Mouse (Mus musculus) neural tube, embryonic 15.5 days (tissue): Measurements from ENCODE around the gene Sec22b. TPM values are rescaled to one million over a fixed set of nuclear protein-coding genes. Genes with fewer than 3 reads are reported as not detected.

Experiments
- ATAC-seq: fragments of 200-750 bp; cut with Nextera tagmentation; 2 replicates; pipeline ENCODE4 v1.8.0; 2017; ENCODE audit warnings: mild to moderate bottlenecking, moderate TSS enrichment, moderate library complexity; ENCODE audit not compliant: low FRiP score
- H3K27ac ChIP-seq: fragments of 300-500 bp; sonication (generic); replicated peaks from 2 replicates; pipeline ENCODE4 v1.5.1; 2015; ENCODE audit warnings: mild to moderate bottlenecking, inconsistent platforms
- H3K27me3 ChIP-seq: fragments of 300-500 bp; sonication (generic); replicated peaks from 2 replicates; pipeline ENCODE4 v1.6.1; 2015; ENCODE audit warnings: inconsistent platforms
- H3K36me3 ChIP-seq: fragments of 300-500 bp; sonication (generic); 2 replicates; pipeline ENCODE4 v1.6.1; 2015; ENCODE audit warnings: inconsistent platforms
- H3K4me1 ChIP-seq: fragments of 300-500 bp; sonication (generic); 2 replicates; pipeline ENCODE4 v1.6.1; 2015; ENCODE audit warnings: inconsistent platforms
- H3K4me2 ChIP-seq: fragments of 300-500 bp; sonication (generic); 2 replicates; pipeline ENCODE4 v1.6.1; 2015; ENCODE audit warnings: inconsistent platforms, mild to moderate bottlenecking, moderate library complexity
- H3K4me3 ChIP-seq: fragments of 300-500 bp; sonication (generic); replicated peaks from 2 replicates; pipeline ENCODE4 v1.5.1; 2015; ENCODE audit warnings: mild to moderate bottlenecking, inconsistent platforms
- H3K9ac ChIP-seq: fragments of 300-500 bp; sonication (generic); replicated peaks from 2 replicates; pipeline ENCODE4 v1.6.1; 2015; ENCODE audit warnings: mild to moderate bottlenecking, inconsistent platforms
- H3K9me3 ChIP-seq: fragments of 300-500 bp; sonication (generic); replicated peaks from 2 replicates; pipeline ENCODE4 v1.6.1; 2016; ENCODE audit warnings: inconsistent platforms
- WGBS: fragments of 180-500 bp; shearing (Covaris S2); methylation state at CpG from one replicate; pipeline ENCODE4 v1.1.7; 2015; ENCODE audit warnings: mixed read lengths; 5-methylcytosine and 5-hydroxymethylcytosine counted together
- polyA plus RNA-seq: library from polyadenylated mRNA; unstranded; fragments of >200 nt; fragmentation: Nextera tagmentation; extraction: Ambion mirVana; gene quantifications from 2 replicates; pipeline ENCODE4 v1.2.1, GENCODE M21; 2015

Gene Sec22b
- polyA plus RNA-seq, 1 experiment from 2014 or later: 93.9 TPM

GRCm38 (mm10) chr3:97915081-97915480, 14.1 kb downstream of the Sec22b start:
- H3K4me1 ChIP-seq: no peaks in the 10 kb centered on the region
- H3K27ac ChIP-seq: no peak overlapping the region
- no peak overlapping the region for H3K9ac ChIP-seq
- no peak overlapping the region for H3K4me2 ChIP-seq
- WGBS: 82% methylated on average over 4 of the region's 4 CpGs
- peaks cover 31% of the 10 kb centered on the region for H3K36me3 ChIP-seq
- H3K27me3 ChIP-seq: no peaks in the 10 kb centered on the region
- H3K9me3 ChIP-seq: no peaks in the 10 kb centered on the region
- no peak overlapping the region for H3K4me3 ChIP-seq
- peak; percentile 41; the same call in 1 of the 2 replicates for ATAC-seq

- Histone ChIP-seq H3K4me2 (no peak overlapping the region), H3K36me3 (peaks cover 38% of the 10 kb centered on the region), H3K27me3 (no peaks in the 10 kb centered on the region), H3K27ac (no peak overlapping the region), H3K9me3 (no peaks in the 10 kb centered on the region), H3K9ac (no peak overlapping the region), H3K4me1 (no peaks in the 10 kb centered on the region), H3K4me3 (no peak overlapping the region)
- 96% methylated on average over 10 of the region's 10 CpGs for WGBS
- ATAC-seq: no peak
Observed at GRCm38 (mm10) chr3:97918885-97919550, 18.0 kb downstream of the Sec22b start.

GRCm38 (mm10) chr3:97925246-97925645, 24.3 kb downstream of the Sec22b start:
- Histone ChIP-seq H3K27me3 (no peaks in the 10 kb centered on the region), H3K4me1 (peaks cover 3% of the 10 kb centered on the region), H3K36me3 (peaks cover 17% of the 10 kb centered on the region), H3K9ac (no peak overlapping the region), H3K27ac (no peak overlapping the region), H3K4me2 (no peak overlapping the region), H3K4me3 (no peak overlapping the region), H3K9me3 (no peaks in the 10 kb centered on the region)
- ATAC-seq: no peak
- WGBS: 84% methylated on average over 2 of the region's 2 CpGs

- no peaks in the 10 kb centered on the region for H3K27me3 ChIP-seq
- no peak overlapping the region for H3K4me3 ChIP-seq
- H3K4me2 ChIP-seq: no peak overlapping the region
- H3K36me3 ChIP-seq: peaks cover 11% of the 10 kb centered on the region; the same call in 1 of the 2 replicates
- ATAC-seq: no peak
- H3K9me3 ChIP-seq: no peaks in the 10 kb centered on the region
- no peak overlapping the region for H3K9ac ChIP-seq
- peaks cover 22% of the 10 kb centered on the region for H3K4me1 ChIP-seq
- 86% methylated on average over 4 of the region's 4 CpGs for WGBS
- no peak overlapping the region for H3K27ac ChIP-seq
Observed at GRCm38 (mm10) chr3:97927322-97927721, 26.3 kb downstream of the Sec22b start.

- no peaks in the 10 kb centered on the region for H3K9me3 ChIP-seq
- no peak overlapping the region for H3K4me3 ChIP-seq
- H3K9ac ChIP-seq: no peak overlapping the region
- no peaks in the 10 kb centered on the region for H3K36me3 ChIP-seq
- ATAC-seq: peak; percentile 50; the same call in 1 of the 2 replicates
- H3K27me3 ChIP-seq: no peaks in the 10 kb centered on the region
- 66% methylated on average over 9 of the region's 9 CpGs for WGBS
- H3K27ac ChIP-seq: no peak overlapping the region
- H3K4me2 ChIP-seq: no peak overlapping the region
- peaks cover 33% of the 10 kb centered on the region for H3K4me1 ChIP-seq
Observed at GRCm38 (mm10) chr3:97928968-97929858, 28.2 kb downstream of the Sec22b start.

- no peaks in the 10 kb centered on the region for H3K27me3 ChIP-seq
- WGBS: 61% methylated on average over 12 of the region's 12 CpGs
- ATAC-seq: no peak
- H3K4me3 ChIP-seq: no peak overlapping the region
- H3K9me3 ChIP-seq: no peaks in the 10 kb centered on the region
- H3K4me1 ChIP-seq: peaks cover 33% of the 10 kb centered on the region
- H3K9ac ChIP-seq: no peak overlapping the region
- no peaks in the 10 kb centered on the region for H3K36me3 ChIP-seq
- no peak overlapping the region for H3K4me2 ChIP-seq
- H3K27ac ChIP-seq: peak overlapping the region; percentile 23; the same call in 1 of the 2 replicates
Observed at GRCm38 (mm10) chr3:97930141-97930786, 29.3 kb downstream of the Sec22b start.

GRCm38 (mm10) chr3:97930787-97931158, 29.8 kb downstream of the Sec22b start:
- Histone ChIP-seq H3K4me2 (no peak overlapping the region), H3K4me3 (no peak overlapping the region), H3K4me1 (peaks cover 33% of the 10 kb centered on the region), H3K27me3 (no peaks in the 10 kb centered on the region), H3K9me3 (no peaks in the 10 kb centered on the region), H3K9ac (no peak overlapping the region), H3K27ac (peak overlapping the region; percentile 23; the same call in 1 of the 2 replicates), H3K36me3 (no peaks in the 10 kb centered on the region)
- 78% methylated on average over 8 of the region's 8 CpGs for WGBS
- ATAC-seq: no peak

- Histone ChIP-seq H3K27me3 (no peaks in the 10 kb centered on the region), H3K9me3 (no peaks in the 10 kb centered on the region), H3K27ac (no peak overlapping the region), H3K4me2 (no peak overlapping the region), H3K4me3 (no peak overlapping the region), H3K4me1 (peaks cover 33% of the 10 kb centered on the region), H3K9ac (no peak overlapping the region), H3K36me3 (no peaks in the 10 kb centered on the region)
- ATAC-seq: no peak
- WGBS: 68% methylated on average over 7 of the region's 7 CpGs
Observed at GRCm38 (mm10) chr3:97931310-97931885, 30.4 kb downstream of the Sec22b start.

- no peak overlapping the region for H3K27ac ChIP-seq
- 0 out of 2 replicates have a peak, but pooled peaks have one; percentile 21 for ATAC-seq
- H3K9me3 ChIP-seq: no peaks in the 10 kb centered on the region
- no peak overlapping the region for H3K4me3 ChIP-seq
- H3K27me3 ChIP-seq: no peaks in the 10 kb centered on the region
- no peaks in the 10 kb centered on the region for H3K36me3 ChIP-seq
- WGBS: 6% methylated on average over 10 of the region's 10 CpGs
- no peak overlapping the region for H3K9ac ChIP-seq
- H3K4me2 ChIP-seq: peak overlapping the region; percentile 39
- peaks cover 36% of the 10 kb centered on the region for H3K4me1 ChIP-seq
Observed at GRCm38 (mm10) chr3:97932131-97932530, 31.1 kb downstream of the Sec22b start.

GRCm38 (mm10) chr3:97932771-97933170, 31.8 kb downstream of the Sec22b start:
- Histone ChIP-seq H3K4me2 (no peak overlapping the region), H3K27me3 (no peaks in the 10 kb centered on the region), H3K4me3 (no peak overlapping the region), H3K36me3 (no peaks in the 10 kb centered on the region), H3K4me1 (peaks cover 42% of the 10 kb centered on the region), H3K9me3 (no peaks in the 10 kb centered on the region), H3K9ac (no peak overlapping the region), H3K27ac (no peak overlapping the region)
- no peak for ATAC-seq
- WGBS: 56% methylated on average over 11 of the region's 11 CpGs

GRCm38 (mm10) chr3:97933251-97933650, 32.3 kb downstream of the Sec22b start:
- Histone ChIP-seq H3K4me1 (peaks cover 42% of the 10 kb centered on the region), H3K4me3 (no peak overlapping the region), H3K27me3 (no peaks in the 10 kb centered on the region), H3K9me3 (no peaks in the 10 kb centered on the region), H3K4me2 (no peak overlapping the region), H3K36me3 (no peaks in the 10 kb centered on the region), H3K27ac (no peak overlapping the region), H3K9ac (no peak overlapping the region)
- ATAC-seq: no peak
- WGBS: 44% methylated on average over 6 of the region's 6 CpGs
